Mouse (Mus musculus) embryonic facial prominence, embryonic 11.5 days (tissue): ENCODE results near the gene Bmp2. TPM values are rescaled to one million over a fixed set of nuclear protein-coding genes. Genes with fewer than 3 reads are reported as not detected.

ENCODE experiments used
- ATAC-seq: fragments of 200-750 bp; cut with Nextera tagmentation; replicated peaks from 2 replicates; pipeline ENCODE4 v1.8.0; 2017; ENCODE audit warnings: low read depth; ENCODE audit not compliant: insufficient number of reproducible peaks, low FRiP score, low TSS enrichment
- DNase-seq: peaks from one replicate; pipeline ENCODE4 v3.0.0-alpha.2; 2015; ENCODE audit warnings: low spot score
- H3K27ac ChIP-seq: fragments of 300-500 bp; sonication (generic); replicated peaks from 2 replicates; pipeline ENCODE4 v1.5.1; 2014; ENCODE audit warnings: mild to moderate bottlenecking, low read depth, low read length, control low read depth
- H3K27me3 ChIP-seq: fragments of 300-500 bp; sonication (generic); 2 replicates; pipeline ENCODE4 v1.6.1; 2014; ENCODE audit warnings: mild to moderate bottlenecking, low read length, moderate library complexity, mixed read lengths; ENCODE audit not compliant: control insufficient read depth, insufficient read depth
- H3K36me3 ChIP-seq: fragments of 300-500 bp; sonication (generic); replicated peaks from 2 replicates; pipeline ENCODE4 v1.6.1; 2014; ENCODE audit warnings: low read depth, mild to moderate bottlenecking, low read length, moderate library complexity, mixed read lengths; ENCODE audit not compliant: control insufficient read depth, insufficient read depth
- H3K4me1 ChIP-seq: fragments of 300-500 bp; sonication (generic); 2 replicates; pipeline ENCODE4 v1.6.1; 2014; ENCODE audit warnings: low read length, mixed read lengths; ENCODE audit not compliant: control insufficient read depth, insufficient read depth
- H3K4me2 ChIP-seq: fragments of 300-500 bp; sonication (generic); 2 replicates; pipeline ENCODE4 v1.6.1; 2014; ENCODE audit warnings: low read depth, mild to moderate bottlenecking, control low read depth, low read length, moderate library complexity
- H3K4me3 ChIP-seq: fragments of 300-500 bp; sonication (generic); 2 replicates; pipeline ENCODE4 v1.5.1; 2014; ENCODE audit warnings: low read depth, low read length, control low read depth
- H3K9ac ChIP-seq: fragments of 300-500 bp; sonication (generic); replicated peaks from 2 replicates; pipeline ENCODE4 v1.6.1; 2014; ENCODE audit warnings: mild to moderate bottlenecking, control low read depth, low read length
- H3K9me3 ChIP-seq: fragments of 300-500 bp; sonication (generic); replicated peaks from 2 replicates; pipeline ENCODE4 v1.6.1; 2016; ENCODE audit warnings: mild to moderate bottlenecking, low read length, inconsistent platforms, mixed read lengths; ENCODE audit not compliant: control insufficient read depth
- WGBS: fragments of 180-500 bp; shearing (Covaris S2); extraction: QIAGEN DNeasy Blood & Tissue Kit; methylation state at CpG from one replicate; pipeline ENCODE4 v1.1.7; 2014; 5-methylcytosine and 5-hydroxymethylcytosine counted together
- polyA plus RNA-seq: library from polyadenylated mRNA; unstranded; fragments of >200 nt; fragmentation: Nextera tagmentation; extraction: Ambion mirVana; gene quantifications from 2 replicates; pipeline ENCODE4 v1.2.1, GENCODE M21; 2014

The Bmp2 gene
- polyA plus RNA-seq, 1 experiment from 2014 or later = 4.5 TPM

DNA sequence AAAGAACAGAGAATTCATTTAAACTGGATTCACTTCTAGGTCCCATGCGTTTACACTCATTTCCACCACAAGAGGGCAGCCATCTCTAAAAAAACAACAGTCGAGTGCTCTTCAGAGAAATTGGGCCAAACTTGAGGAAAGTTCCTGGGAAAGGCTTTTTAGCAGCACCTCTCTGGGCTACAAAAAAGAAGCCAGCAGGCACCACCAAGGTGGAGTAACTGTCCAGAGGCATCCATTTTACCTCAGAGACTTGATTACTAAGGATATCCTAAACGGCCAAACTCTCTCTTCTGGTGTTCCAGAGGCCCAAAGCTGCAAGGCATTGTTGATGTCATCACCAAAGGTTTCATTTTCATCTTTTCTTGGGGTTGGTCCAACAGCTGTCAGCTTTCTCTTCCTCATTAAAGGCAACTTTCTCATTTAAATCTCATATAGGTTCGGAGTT lies 1.7 kb upstream of the Bmp2 start:
- Histone ChIP-seq H3K4me1 (no peaks in the 10 kb centered on the region; the same call in 1 of the 2 replicates), H3K4me3 (no peak overlapping the region), H3K9me3 (no peaks in the 10 kb centered on the region), H3K9ac (no peak overlapping the region), H3K36me3 (no peaks in the 10 kb centered on the region), H3K27me3 (peaks cover 20% of the 10 kb centered on the region), H3K4me2 (no peak overlapping the region), H3K27ac (no peak overlapping the region)
- ATAC-seq = no peak
- DNase-seq = peak; percentile 88
- 19% methylated on average over 4 of the region's 4 CpGs for WGBS

DNA sequence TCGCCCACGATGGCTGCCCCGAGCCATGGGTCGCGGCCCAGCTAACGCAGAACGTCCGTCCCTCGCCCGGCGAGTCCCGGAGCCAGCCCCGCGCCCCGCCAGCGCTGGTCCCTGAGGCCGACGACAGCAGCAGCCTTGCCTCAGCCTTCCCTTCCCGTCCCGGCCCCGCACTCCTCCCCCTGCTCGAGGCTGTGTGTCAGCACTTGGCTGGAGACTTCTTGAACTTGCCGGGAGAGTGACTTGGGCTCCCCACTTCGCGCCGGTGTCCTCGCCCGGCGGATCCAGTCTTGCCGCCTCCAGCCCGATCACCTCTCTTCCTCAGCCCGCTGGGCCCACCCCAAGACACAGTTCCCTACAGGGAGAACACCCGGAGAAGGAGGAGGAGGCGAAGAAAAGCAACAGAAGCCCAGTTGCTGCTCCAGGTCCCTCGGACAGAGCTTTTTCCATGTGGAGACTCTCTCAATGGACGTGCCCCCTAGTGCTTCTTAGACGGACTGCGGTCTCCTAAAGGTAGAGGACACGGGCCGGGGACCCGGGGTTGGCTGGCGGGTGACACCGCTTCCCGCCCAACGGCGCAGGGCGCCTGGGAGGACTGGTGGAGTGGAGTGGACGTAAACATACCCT lies 995 bp downstream of the Bmp2 start:
- no peaks in the 10 kb centered on the region; the same call in 1 of the 2 replicates for H3K4me1 ChIP-seq
- H3K27me3 ChIP-seq = peaks cover 20% of the 10 kb centered on the region
- ATAC-seq (0 out of 2 replicates have a peak, but pooled peaks have one; percentile 11), DNase-seq (peak; percentile 43)
- no peak overlapping the region for H3K27ac ChIP-seq
- H3K4me2 ChIP-seq = peak overlapping the region; percentile 93
- peak overlapping the region; percentile 66 for H3K9ac ChIP-seq
- H3K4me3 ChIP-seq = peak overlapping the region; percentile 61
- WGBS = under 1% methylated on average over 48 of the region's 48 CpGs
- H3K36me3 ChIP-seq = no peaks in the 10 kb centered on the region
- H3K9me3 ChIP-seq = no peaks in the 10 kb centered on the region

DNA sequence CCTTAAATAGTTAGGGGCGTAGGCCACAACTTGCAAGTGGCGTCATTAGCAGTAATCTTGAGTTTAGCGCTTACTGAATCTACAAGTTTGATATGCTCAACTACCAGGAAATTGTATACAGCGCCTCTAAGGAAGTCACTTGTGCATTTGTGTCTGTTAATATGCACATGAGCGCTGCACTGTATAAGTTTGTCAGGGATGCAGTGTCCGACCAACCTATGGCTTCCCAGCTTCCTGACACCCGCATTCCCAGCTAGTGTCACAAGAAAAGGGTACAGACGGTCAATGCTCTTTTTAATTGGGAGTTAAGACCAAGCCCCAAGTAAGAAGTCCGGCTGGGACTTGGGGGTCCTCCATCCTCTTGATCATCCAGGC lies 1.9 kb downstream of the Bmp2 start:
- Histone ChIP-seq H3K4me1 (no peaks in the 10 kb centered on the region; the same call in 1 of the 2 replicates), H3K36me3 (no peaks in the 10 kb centered on the region), H3K4me2 (peak overlapping the region; percentile 49), H3K9ac (peak overlapping the region; percentile 54), H3K4me3 (peak overlapping the region; percentile 61), H3K27me3 (peaks cover 20% of the 10 kb centered on the region), H3K27ac (no peak overlapping the region), H3K9me3 (no peaks in the 10 kb centered on the region)
- ATAC-seq = no peak
- 20% methylated on average over 9 of the region's 9 CpGs for WGBS
- DNase-seq = peak; percentile 15

DNA sequence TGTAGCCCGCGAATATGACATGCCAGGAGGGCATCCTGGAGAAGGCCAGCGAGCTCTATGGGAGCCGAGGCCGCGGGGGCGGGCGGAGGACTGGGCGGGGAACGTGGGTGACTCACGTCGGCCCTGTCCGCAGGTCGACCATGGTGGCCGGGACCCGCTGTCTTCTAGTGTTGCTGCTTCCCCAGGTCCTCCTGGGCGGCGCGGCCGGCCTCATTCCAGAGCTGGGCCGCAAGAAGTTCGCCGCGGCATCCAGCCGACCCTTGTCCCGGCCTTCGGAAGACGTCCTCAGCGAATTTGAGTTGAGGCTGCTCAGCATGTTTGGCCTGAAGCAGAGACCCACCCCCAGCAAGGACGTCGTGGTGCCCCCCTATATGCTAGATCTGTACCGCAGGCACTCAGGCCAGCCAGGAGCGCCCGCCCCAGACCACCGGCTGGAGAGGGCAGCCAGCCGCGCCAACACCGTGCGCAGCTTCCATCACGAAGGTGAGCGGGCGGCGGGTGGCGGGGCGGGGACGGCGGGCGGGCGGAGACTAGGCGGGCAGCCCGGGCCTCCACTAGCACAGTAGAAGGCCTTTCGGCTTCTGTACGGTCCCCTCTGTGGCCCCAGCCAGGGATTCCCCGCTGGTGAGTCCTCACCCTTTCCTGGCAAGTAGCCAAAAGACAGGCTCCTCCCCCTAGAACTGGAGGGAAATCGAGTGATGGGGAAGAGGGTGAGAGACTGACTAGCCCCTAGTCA lies 2.5 kb downstream of the Bmp2 start:
- ATAC-seq = peak; percentile 70
- Histone ChIP-seq H3K36me3 (no peaks in the 10 kb centered on the region), H3K4me1 (no peaks in the 10 kb centered on the region; the same call in 1 of the 2 replicates), H3K9me3 (no peaks in the 10 kb centered on the region), H3K4me2 (peak overlapping the region; percentile 49), H3K9ac (peak overlapping the region; percentile 54), H3K27ac (no peak overlapping the region), H3K4me3 (peak overlapping the region; percentile 61), H3K27me3 (peaks cover 20% of the 10 kb centered on the region)
- WGBS = 0% methylated on average over 51 of the region's 55 CpGs
- peak; percentile 70 for DNase-seq

DNA sequence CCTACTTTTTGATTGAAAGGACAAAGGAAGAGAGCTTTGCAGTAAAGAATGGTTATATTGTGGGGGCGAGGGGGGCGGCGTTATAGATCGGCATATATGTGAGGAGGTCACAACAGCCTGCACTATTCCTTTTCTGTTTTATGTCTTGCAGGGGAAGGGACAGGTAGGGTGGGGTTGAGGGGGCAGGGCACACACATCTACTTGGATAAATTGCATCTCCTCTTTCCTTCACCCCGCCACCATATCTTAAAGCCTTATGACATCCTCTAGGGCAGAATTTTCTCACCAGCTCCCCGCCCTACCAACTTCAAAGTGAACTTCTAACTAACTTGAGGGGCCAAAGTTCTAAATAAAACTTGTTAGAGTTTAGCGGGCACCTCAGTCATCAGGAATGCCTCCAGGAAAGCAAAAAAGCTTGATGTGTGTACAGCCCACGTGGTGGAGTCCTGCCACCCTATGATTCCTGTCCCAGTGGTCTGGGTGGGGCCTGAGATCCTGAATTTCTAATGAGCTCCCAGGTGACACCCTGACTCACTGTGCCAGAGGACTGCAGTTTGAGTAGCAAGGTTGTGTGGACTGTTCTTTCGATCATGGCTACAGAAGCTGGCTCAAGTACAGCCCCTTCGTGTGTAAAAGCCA lies 12.4 kb downstream of the Bmp2 start:
- 75% methylated on average over 10 of the region's 10 CpGs for WGBS
- DNase-seq (no peak), ATAC-seq (no peak)
- no peaks in the 10 kb centered on the region for H3K36me3 ChIP-seq
- H3K4me2 ChIP-seq = no peak overlapping the region
- no peak overlapping the region for H3K4me3 ChIP-seq
- H3K9ac ChIP-seq = no peak overlapping the region
- no peaks in the 10 kb centered on the region for H3K9me3 ChIP-seq
- H3K27me3 ChIP-seq = no peaks in the 10 kb centered on the region
- H3K27ac ChIP-seq = no peak overlapping the region
- H3K4me1 ChIP-seq = no peaks in the 10 kb centered on the region; the same call in 1 of the 2 replicates

DNA sequence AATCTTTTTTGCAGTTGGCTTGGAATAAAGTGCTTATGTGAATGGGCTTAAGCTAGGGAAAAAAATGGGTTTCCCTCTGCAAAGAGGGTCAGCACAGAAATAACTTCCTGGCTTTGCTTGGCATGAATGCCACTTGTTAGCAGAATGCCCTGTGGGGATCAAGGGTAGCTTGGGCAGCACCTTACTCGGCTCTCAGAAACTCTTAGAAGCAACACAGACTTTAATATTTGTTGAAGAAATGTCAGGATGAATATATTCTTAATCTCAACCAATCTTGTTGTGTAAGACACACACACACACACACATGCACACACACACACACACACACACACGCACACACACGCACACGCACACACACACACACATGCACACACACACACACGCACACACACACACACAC lies 13.5 kb downstream of the Bmp2 start:
- Histone ChIP-seq H3K27me3 (no peaks in the 10 kb centered on the region), H3K4me1 (no peaks in the 10 kb centered on the region; the same call in 1 of the 2 replicates), H3K4me3 (no peak overlapping the region), H3K4me2 (no peak overlapping the region), H3K27ac (no peak overlapping the region), H3K9me3 (no peaks in the 10 kb centered on the region), H3K36me3 (no peaks in the 10 kb centered on the region), H3K9ac (no peak overlapping the region)
- no peak for DNase-seq
- ATAC-seq = no peak
- 83% methylated on average over 5 of the region's 5 CpGs for WGBS

DNA sequence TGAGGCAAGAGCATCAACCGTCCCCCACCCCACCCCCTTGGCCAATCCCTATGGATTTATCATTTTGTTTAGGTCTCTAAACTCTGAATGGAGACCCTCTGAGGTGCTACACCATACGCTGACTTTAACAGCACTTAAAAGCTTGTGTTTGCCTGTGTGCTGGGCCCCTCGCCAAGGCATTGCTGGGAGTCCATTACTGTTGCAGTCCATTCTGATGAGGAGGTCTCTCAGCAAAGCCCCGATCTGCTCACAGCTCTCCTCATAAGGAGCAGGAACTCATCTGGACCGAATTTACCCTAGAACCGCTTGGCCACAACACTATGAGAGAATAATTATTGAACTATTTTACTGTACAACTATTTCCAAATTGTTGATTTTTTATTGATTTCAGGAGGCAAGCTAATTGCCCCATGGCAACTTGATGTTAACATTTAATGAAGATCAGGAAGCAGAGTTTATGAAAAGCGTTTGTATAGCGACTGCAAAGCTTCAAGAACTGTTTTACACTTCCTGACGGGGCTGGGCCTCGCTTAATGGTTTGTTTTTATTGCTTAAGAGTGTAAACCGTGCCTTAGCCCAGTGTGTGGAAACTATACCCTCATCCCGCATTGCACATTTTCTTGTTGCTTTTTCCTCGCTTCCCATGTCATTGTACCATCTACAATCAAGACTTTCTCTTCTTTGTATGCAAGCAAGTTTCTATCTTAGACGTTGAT lies 14.2 kb downstream of the Bmp2 start:
- Histone ChIP-seq H3K36me3 (no peaks in the 10 kb centered on the region), H3K9me3 (no peaks in the 10 kb centered on the region), H3K4me3 (no peak overlapping the region), H3K27ac (no peak overlapping the region), H3K27me3 (no peaks in the 10 kb centered on the region), H3K4me1 (no peaks in the 10 kb centered on the region; the same call in 1 of the 2 replicates), H3K9ac (no peak overlapping the region), H3K4me2 (no peak overlapping the region)
- 60% methylated on average over 14 of the region's 14 CpGs for WGBS
- DNase-seq (no peak), ATAC-seq (no peak)
